Mouse (Mus musculus): ENCODE results near the gene Cox6a1. TPM values are rescaled to one million over a fixed set of nuclear protein-coding genes. Genes with fewer than 3 reads are reported as not detected.
"Not testable (repeated sequence)": the region's sequence is repeated elsewhere in the genome, so short reads cannot be mapped to it uniquely, and the experiment has no call there.

Cox6a1 gene
- 100 to 1,000 TPM; 721 to 781 TPM for total RNA-seq (2021)
- long read RNA-seq, experiment 1, transcript Cox6a1-202 (2 exons, 620 nt) = minor isoform, 10 of 383 reads
- long read RNA-seq, experiment 1, transcript Cox6a1-201 (3 exons, 571 nt) = major isoform, 362 of 383 reads
- long read RNA-seq, experiment 1, partial matches to known transcripts = 3 of 383 reads
- long read RNA-seq, experiment 1, other reads (novel, unspliced or antisense) = 8 of 383 reads
- long read RNA-seq, experiment 2, transcript Cox6a1-201 (3 exons, 571 nt) = major isoform, 343 of 355 reads
- long read RNA-seq, experiment 2, transcript Cox6a1-202 (2 exons, 620 nt) = minor isoform, 6 of 355 reads
- long read RNA-seq, experiment 2, partial matches to known transcripts = 2 of 355 reads
- long read RNA-seq, experiment 2, other reads (novel, unspliced or antisense) = 4 of 355 reads

GRCm38 (mm10) chr5:115348546-115349224 lies at the start of gene Cox6a1:
Cox6a1 (minus strand) TSS chr5:115348981.
- peak; percentile 99 for DNase-seq (ENCODE audit: low spot score in 2 of 2)

GRCm38 (mm10) chr5:115397839-115398780 lies 49.3 kb upstream of the Cox6a1 start:
- DNase-seq (ENCODE audit: low spot score in 2 of 2) = peak; percentile 31 to 39

GRCm38 (mm10) chr5:115396654-115397053 lies 47.9 kb upstream of the Cox6a1 start:
- no peak for DNase-seq (ENCODE audit: low spot score in 2 of 2)

- DNase-seq (ENCODE audit: low spot score in 2 of 2) = no peak
These were observed 46.1 kb upstream of the Cox6a1 start for GRCm38 (mm10) chr5:115394836-115395235.

- DNase-seq (ENCODE audit: low spot score in 2 of 2) = no peak
These were observed 45.4 kb upstream of the Cox6a1 start for GRCm38 (mm10) chr5:115394223-115394622.

GRCm38 (mm10) chr5:115392969-115393368 lies 44.2 kb upstream of the Cox6a1 start:
- no peak for DNase-seq (ENCODE audit: low spot score in 2 of 2)

- DNase-seq (ENCODE audit: low spot score in 2 of 2) = no peak
These were observed 43.2 kb upstream of the Cox6a1 start for GRCm38 (mm10) chr5:115391935-115392334.

- DNase-seq (ENCODE audit: low spot score in 2 of 2) = not testable (repeated sequence)
These were observed 30.1 kb upstream of the Cox6a1 start for GRCm38 (mm10) chr5:115378882-115379281.

- no peak for DNase-seq (ENCODE audit: low spot score in 2 of 2)
These were observed 26.7 kb upstream of the Cox6a1 start for GRCm38 (mm10) chr5:115375436-115375835.

- DNase-seq (ENCODE audit: low spot score in 2 of 2) = no peak
These were observed 25.5 kb upstream of the Cox6a1 start for GRCm38 (mm10) chr5:115374204-115374820.

- no peak for DNase-seq (ENCODE audit: low spot score in 2 of 2)
These were observed 24.8 kb upstream of the Cox6a1 start for GRCm38 (mm10) chr5:115373441-115374203.

GRCm38 (mm10) chr5:115371736-115372135 lies 23.0 kb upstream of the Cox6a1 start:
- DNase-seq (ENCODE audit: low spot score in 2 of 2) = no peak

GRCm38 (mm10) chr5:115364782-115365181 lies 16.0 kb upstream of the Cox6a1 start:
- DNase-seq (ENCODE audit: low spot score in 2 of 2) = no peak

- DNase-seq (ENCODE audit: low spot score in 2 of 2) = peak; percentile 62 to 83
These were observed 14.3 kb upstream of the Cox6a1 start for GRCm38 (mm10) chr5:115362819-115363714.

GRCm38 (mm10) chr5:115362216-115362615 lies 13.4 kb upstream of the Cox6a1 start:
- no peak for DNase-seq (ENCODE audit: low spot score in 2 of 2)

GRCm38 (mm10) chr5:115359851-115360372 lies 11.1 kb upstream of the Cox6a1 start:
- DNase-seq (ENCODE audit: low spot score in 2 of 2) = no peak

- DNase-seq (ENCODE audit: low spot score in 2 of 2) = no peak
These were observed 10.7 kb upstream of the Cox6a1 start for GRCm38 (mm10) chr5:115359438-115359837.

- DNase-seq (ENCODE audit: low spot score in 2 of 2) = peak; percentile 85 to 92
These were observed 10.1 kb upstream of the Cox6a1 start for GRCm38 (mm10) chr5:115358872-115359271.

- DNase-seq (ENCODE audit: low spot score in 2 of 2) = no peak
These were observed 6.3 kb upstream of the Cox6a1 start for GRCm38 (mm10) chr5:115355070-115355469.

All from left cerebral cortex, adult 18-20 months (tissue).